Mouse (Mus musculus): ENCODE results near the gene Gm8926. TPM values are rescaled to one million over a fixed set of nuclear protein-coding genes. Genes with fewer than 3 reads are reported as not detected.
"Not testable (repeated sequence)": the region's sequence is repeated elsewhere in the genome, so short reads cannot be mapped to it uniquely, and the experiment has no call there.

Gm8926 gene
- total RNA-seq (2022) = not detected

DNA sequence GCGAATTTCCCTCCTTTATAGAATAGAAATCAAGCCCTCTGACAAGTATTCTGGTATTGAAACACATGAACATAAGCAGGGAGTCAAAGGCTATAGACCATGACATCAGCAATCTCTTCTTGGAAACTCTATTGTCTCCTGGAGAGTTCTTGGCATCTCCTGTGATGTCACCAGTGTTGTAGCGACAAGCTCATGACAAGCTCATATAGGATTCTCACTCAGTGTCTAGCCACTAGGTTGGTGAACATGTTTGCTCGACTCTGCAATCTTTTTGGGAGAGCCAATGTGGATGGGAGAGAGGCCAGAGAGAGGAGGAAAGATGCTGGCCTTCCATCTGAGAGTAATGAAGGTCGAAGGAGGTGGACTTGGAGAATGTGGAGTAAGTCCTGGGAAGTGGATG, at the start of gene Gm8926:
TSS of gene Gm8926 (plus strand) at position 301 of the 400 bp plus-strand sequence.
- DNase-seq (ENCODE audit: low spot score in 2 of 2) = not testable (repeated sequence)

Other genes with a start within 250 kb of the Gm8926 start
- gene Gm6460, start 175.6 kb upstream of the Gm8926 start, total RNA-seq (2022) = not detected
- gene Gm8922, start 88.6 kb upstream of the Gm8926 start, total RNA-seq (2022) = not detected
- not detected for gene Gm6465, start 75.0 kb downstream of the Gm8926 start, total RNA-seq (2022)
- gene 4933402N22Rik, start 147.5 kb downstream of the Gm8926 start, total RNA-seq (2022) = not detected

All from gastrocnemius, adult 8-10 months (tissue).